Mouse (Mus musculus) kidney, postnatal 14 days (tissue): ENCODE measurements around the gene Sh3bgrl2.

ENCODE experiments used
- DNase-seq: peaks from one replicate; pipeline ENCODE4 v3.0.0; 2022; ENCODE audit warnings: mixed read lengths

The Sh3bgrl2 gene

DNA sequence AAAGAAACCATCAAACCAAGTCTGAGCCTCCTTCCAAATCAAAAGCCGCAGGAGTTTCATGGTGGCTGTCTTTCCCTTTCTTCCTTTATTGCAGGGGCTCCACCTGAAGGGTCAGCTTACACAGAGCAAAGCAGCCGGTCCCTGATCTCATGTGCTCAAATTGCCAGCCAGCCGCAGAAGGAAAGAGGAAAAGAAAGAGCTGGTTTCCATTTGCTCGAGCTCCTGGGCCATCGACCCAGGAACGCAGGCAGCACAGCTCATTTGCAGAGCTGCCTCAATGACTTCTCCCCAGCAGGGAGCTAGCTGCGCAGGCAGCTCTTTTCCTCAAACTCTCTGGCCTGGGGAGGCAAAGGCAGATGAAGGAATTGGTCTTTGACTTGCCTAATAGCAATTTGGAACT lies 87.9 kb downstream of the Sh3bgrl2 start:
- DNase-seq: no peak

DNA sequence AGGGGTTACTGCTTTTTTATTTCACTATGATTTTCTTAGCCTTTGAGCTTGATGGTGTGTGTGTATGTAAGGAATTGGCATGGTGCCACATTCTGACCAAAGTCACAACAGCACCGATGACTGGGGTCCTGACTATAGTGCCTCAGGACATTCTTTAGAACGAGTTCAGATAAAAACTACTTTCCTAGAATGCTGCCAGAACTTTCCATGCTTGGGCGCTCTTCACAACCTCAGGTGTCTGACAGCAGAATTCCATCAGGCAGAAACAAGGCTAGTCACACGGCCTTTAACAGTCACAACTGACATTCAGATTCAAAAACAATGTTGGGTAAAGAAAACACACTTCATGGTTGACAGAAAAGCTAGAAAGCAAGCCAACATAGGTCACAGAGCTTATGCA lies 95.0 kb downstream of the Sh3bgrl2 start:
- peak; percentile 32 for DNase-seq

DNA sequence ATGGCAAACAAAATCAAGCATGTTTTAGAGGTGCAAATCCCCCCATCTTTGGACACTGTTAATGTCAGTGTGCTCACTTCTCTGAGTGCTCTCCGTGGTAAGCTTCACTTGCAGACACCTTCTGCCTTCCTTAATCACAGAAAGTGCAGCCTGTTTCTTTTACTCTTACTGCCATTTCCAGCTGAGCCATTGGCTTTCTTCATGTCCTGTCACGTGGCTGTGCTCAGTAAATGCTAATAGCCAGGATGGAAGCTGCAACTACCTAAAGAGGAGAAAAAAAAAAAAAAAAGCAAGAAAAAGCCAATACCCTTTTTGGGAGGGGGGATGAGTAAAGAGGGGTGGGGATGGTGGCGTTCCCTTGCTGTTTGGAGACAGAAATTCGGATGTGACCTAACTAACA lies 95.7 kb downstream of the Sh3bgrl2 start:
- DNase-seq: no peak

DNA sequence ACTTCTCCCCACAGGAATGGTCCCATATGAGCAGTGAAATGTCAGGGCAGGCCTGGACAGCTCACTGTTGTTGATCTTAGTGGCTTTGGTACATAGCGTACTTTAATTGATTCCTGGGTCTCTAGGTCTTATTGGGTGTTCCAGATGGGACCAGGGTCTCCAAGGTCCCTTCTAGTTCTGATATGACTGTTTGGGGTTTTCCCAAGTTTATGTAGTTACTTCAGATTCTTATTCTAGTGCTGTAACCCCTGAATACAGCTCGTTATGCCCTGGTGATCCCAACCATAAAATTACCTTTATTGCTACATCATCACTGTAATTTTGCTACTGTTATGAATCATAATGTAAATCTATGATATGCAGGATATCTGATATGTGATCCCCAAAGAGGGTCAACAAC lies 98.1 kb downstream of the Sh3bgrl2 start:
- DNase-seq: no peak

DNA sequence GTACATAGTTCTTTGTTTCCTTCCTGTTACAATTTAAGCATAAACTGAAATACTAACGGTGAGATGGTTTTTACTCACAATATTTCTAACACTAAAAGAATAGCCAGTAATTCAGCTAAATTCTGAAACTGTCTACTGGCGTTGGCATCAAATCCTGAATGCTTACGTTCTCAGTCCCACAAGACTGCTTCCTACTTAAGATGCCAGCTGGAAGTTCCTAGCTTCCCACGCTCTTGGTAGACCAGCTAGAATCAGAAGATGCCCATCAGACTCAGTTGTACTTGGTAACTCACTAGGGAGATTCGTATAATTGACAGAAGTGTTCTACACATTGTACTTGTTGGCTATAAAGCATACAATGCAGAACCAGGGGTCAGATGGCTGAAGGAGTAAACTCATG lies 98.6 kb downstream of the Sh3bgrl2 start:
- no peak for DNase-seq

DNA sequence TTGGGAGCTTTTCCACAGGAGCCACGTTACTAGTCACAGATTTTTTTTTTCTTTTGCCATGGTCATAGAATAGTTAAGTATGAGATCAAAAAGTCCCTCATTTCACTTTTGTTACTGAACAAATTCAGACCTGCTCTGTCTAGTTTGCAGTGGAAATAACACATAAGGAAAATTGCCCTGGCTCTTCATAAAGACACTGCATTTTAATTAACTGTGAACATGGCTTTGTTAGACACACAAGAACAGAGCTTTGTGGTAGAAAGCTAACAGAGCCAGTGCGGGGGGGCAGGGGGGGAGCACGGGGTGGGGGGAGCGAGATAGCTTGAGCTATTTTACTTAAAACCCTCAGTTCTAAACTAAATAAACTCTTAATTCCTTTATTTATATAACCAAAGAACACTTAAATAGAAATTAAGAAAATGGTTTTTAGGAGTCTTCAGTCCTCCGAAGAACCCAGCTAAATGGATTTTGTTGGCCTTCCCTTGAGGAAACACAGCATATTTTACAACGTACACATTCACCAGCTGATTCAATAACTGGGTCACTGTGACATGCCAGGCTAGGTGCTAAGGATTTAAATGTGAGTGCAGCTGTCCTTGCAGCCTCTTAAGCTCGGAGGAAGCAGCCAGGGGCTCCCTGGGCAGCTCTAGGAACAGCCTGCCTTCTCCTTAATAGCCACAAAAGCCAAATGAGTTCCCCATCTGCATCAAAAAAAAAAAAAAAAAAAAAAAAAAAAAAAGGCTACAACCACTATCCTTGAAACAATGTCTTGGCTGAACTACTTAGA lies 100.0 kb downstream of the Sh3bgrl2 start:
- no peak for DNase-seq

DNA sequence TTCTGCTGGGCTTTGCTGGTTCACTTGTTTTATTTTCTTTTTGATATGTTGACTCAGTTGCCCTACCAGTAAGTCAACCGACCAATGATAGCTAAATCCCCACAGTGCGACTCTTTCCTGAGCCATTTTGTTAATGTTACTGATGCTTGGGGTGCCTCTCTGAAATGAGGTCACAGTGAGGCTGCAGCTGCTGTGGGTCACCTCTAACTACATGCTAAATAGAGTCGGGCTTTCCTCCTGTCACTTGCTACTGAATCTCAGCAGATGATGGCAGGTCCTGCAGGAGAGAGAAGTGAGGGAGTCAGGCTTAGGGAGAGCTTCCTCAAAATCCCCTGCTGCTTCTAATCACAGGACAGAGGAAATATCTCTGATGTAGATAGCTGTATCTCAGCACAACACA lies 100.6 kb downstream of the Sh3bgrl2 start:
- no peak for DNase-seq

DNA sequence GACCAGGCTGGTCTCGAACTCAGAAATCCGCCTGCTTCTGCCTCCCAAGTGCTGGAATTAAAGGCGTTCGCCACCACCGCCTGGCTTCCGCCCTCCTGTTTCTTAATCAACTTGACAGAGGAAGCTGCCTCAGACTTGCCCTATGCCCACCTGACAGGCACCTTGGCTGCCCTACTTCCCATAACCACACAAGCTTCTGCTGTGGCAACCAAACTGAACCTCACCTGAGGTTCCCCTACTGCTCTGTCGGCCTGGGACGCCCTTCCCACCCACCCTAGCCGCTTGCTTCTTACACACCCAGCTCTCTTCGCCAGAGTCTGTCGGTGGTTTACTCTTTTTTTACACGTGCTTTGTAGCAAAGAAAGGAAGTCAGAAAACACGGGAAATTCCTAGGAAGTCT lies 103.9 kb downstream of the Sh3bgrl2 start:
- no peak for DNase-seq

DNA sequence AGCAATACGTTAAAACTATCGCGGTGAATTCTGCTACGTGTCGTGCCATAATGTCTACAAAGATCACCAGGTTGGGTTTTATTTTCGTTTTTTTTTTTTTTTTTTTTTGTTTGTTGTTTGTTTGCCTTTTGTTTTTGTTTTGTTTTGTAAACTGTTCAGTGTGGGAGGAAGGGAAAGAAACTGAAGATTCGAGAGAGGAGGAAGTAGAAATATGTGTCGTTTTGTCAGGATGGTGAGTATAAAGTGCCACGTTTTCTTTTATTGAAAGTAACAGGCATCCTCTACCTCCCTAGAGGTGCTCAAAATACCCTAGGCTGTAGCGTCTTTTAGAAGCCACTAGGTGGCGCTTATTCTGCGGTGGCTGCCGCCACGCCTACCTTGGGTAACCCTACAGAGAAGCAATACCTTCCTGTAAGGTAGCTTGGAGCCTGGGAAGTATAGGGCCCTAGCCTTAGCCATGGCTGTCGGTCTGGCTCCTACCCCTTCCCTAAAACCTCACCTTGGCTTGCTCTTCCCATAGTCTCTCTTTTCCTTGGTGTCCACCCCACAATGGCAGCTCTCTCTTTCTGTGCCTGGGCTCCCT lies 104.6 kb downstream of the Sh3bgrl2 start:
- peak; percentile 7 for DNase-seq

DNA sequence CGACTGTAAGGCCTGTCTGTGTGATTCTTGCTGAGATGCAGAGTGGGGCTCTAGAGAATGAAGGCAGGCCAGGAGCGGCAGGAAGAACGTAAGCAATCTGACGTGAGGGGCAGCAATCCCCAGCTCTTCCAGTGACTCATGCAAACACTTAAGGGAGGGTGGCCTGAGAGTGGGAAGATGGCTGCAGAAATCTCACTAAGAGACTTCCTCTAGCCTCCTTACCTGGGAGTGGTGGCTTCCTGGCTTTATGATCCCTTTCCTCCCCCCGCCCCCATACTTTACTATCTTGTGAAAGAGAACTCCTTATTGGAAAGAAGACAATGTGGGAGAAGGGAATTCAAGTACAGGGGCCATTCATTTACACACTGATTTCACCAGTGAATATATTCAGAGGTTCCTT lies 106.5 kb downstream of the Sh3bgrl2 start:
- DNase-seq: no peak

DNA sequence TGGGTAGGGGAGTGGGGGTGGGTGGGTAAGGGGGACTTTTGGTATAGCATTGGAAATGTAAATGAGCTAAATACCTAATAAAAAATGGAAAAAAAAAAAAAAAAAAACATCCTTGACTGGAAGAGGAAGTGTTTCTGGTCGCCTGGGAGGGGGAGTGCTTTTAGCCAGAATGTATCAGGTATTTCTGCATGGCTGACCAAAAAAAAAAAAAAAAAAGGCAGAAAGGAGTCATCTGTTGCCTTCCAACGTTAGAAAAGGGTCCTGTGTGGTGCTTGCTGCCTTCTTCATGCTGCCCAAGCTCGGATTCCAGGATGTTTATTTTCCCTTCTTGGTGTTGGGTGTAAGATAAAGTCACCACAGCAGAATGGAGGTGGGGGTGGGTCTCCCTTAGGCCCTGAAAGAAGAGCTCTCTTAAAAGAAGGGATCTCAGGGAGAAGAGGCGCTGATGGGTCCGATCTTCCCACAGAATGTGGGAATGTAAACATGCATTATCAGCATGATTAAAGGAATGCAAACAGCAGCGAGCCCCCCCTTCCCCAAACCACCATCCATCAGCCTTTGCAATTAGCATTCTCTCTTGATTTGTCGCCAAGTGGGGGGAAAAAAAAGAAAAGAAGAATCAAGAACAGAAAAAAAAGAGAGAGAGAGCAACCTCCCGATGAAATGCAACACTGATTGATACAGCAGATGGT lies 109.0 kb downstream of the Sh3bgrl2 start:
- no peak for DNase-seq

DNA sequence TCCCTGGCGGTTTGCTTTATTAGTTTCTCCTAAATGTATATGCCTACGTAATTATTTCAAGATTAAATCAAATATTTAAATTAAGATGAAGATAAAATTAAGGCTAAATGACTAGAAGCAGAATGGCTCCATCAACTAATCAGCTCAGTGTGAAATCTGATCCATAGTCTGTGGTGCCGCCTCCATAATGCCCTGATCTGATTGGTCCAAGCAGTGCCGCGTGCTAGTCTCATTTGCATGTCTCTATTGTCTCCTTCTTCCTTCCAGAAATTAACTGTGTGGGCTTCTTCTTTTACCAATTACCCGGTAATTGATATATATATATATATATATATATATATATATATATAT lies 109.5 kb downstream of the Sh3bgrl2 start:
- DNase-seq: no peak

DNA sequence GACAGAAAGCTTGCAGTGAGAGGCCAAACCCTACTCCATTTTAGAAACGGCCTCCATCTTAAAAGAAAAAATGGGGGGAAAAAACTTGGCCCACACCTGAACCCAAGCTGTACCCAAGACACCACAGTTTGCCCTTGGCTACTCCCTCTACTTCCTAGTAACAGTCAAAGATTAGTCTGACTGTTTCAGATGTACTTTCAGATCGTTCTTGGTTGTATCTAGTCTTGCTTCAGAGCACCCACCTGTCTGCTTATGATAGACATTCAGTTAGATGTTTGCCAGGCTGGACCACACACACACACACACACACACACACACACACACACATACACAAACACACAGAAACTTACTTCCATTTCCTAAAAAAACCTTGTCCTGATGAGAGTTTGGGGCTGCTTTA lies 111.0 kb downstream of the Sh3bgrl2 start:
- no peak for DNase-seq

DNA sequence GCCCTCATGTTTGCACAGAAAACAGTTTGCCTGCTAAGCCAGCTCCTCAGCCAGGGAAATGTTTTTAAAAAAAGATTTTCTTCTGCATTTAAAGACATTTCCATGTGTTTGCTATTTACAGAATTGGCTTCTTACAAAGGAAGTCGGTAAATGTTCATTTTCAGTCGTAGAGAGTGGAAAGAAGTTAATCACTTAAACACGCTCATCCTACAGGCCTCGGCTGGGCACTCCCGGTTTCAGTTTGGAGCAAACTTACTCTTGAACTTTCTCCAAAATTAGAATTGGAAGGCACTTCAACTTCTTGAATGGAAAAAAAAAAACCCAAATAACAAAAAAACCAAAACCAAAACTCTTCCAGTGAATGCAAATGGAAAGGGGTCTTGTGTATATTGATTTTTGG lies 113.7 kb downstream of the Sh3bgrl2 start:
- DNase-seq: no peak

DNA sequence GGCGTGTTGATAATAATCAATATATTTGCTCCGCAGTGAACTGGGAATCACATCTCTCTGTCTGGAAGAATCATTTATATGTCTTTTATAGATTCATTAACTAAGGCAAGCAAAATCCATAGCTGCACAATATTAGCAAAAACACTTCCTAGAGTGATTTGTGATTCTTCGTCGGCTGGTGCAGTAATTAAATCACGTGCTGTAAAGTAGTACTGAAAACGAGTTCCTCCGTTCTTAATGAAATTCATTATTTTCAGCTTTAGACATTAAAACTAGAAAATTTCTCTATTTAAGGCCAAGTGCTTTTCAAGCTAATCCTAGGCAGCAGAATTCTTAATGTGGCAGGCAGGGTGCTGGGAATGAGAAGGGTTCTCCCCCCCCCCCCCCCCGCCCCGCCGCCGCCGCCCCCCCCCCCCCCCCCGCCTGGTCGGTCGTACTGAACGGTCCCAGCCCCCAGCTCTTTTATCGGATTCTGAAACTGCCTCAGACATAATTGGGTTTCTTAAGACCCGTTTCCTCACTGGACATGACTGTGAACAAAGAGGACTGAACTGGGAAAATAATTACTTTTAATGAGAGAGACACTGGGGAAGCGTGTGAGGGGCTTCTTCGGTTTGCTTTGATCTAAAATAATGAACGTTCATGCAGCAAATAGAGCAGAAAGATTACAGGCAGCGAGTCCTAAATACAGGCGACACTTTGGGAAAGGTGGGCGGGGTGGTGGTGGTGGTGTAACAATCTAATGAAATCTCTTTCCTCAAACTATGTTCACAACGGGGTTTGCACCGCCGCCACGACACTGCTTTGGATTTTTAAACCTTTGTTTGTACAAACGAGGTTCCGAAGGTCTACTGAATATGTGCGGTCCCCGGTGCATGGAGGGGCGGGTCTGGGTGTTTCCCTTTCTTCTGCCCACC lies 116.1 kb downstream of the Sh3bgrl2 start:
- DNase-seq: no peak

DNA sequence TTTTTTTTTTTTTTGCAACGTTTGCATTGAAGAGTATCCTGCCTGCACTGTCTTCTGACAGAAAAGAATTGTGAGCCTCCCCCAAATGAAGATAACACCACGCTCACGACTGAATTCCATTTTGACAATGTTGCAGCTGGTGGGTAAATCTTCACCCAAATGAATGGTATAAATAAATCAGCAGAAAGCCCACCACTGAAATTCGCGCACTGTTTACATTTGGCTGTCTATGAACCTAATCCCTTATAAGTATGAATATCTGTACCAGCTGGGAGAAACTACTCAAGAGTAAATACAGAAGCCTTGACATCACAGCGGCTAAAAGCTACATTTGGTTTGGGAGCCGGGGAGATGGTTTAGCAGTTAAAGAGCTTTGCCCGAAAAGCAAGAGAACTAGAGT lies 116.8 kb downstream of the Sh3bgrl2 start:
- no peak for DNase-seq

DNA sequence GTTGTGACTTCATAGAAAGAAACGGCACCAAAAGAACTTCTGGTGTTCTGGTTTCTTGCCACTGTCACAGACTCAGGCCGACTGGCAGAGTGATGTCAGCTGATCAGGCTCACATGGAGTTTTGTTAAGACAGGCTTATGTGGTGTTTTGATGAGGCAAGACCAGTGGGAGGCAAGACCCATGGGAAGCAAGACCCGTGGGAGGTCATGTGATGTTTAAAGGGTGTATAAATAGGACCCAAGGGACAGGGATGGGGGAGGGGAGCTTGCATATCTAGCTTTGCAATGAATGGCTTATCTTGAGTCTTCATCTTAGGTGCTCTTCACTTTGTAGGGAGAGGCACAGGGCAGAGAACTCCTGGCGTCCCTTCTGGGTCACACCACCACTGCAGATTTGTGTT lies 118.9 kb downstream of the Sh3bgrl2 start:
- no peak for DNase-seq

DNA sequence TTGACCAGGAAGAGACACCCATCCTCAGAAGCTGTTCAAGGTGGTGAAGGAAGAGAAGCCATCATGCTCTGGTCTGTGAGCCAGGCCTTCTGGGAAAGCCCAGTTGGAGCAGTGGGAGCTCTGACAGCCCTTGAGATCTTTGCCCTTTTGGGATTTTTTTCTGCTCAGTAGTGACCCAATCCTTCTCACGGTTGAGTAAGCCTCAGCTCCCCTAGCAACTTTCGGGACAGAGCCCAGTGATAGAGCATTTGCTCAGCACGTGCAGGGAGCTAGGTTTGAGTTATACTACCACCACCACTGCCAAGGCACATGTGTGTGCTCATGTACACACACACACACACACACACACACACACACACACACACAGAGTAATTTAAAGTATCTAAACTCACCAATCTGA lies 131.5 kb downstream of the Sh3bgrl2 start:
- no peak for DNase-seq

DNA sequence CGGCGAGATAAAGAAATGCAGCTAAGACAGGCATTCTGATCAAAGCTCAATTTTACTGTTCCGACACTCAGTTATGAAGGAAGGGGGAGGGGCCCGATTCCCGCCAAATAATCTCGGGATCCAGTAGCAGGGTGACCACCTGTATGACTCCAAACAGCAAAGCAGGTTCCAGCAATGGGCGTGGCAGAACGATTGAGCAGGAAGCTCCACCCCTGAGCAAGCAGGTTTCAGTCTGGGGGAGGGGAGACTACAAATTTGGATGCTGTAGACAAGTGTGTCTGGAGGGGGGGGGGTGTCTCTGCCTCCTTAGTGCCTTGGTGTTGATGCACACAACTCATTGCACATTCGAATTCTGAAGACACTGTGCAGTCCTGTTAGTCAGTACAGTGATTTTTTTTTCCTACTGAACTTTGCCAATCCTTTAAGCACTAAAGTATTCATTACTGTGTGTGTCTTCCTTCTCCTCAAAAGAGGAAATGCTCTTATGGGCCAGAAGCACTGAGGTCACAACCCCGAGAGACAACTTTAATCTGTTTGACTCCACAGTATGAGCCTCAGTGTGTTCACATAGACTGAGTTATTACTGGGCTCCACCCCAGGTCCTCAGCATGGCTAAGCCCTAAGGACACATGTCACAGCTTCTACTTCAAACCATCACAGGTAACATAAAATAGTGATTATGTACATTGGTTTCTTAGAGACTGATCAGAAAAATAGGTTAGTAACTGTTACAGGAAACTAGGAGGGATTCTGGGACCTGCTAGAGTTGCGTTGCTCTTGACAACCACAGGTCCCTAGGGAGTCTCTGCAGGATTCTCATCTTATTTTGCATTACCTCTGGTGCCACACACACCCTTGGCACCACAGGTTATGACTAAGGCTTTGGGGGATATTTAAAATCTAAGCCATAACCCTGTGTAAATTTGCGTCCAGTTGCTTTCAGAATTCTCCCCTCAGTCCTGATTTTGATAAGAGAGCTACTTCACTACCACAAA lies 133.8 kb downstream of the Sh3bgrl2 start:
- DNase-seq: no peak

DNA sequence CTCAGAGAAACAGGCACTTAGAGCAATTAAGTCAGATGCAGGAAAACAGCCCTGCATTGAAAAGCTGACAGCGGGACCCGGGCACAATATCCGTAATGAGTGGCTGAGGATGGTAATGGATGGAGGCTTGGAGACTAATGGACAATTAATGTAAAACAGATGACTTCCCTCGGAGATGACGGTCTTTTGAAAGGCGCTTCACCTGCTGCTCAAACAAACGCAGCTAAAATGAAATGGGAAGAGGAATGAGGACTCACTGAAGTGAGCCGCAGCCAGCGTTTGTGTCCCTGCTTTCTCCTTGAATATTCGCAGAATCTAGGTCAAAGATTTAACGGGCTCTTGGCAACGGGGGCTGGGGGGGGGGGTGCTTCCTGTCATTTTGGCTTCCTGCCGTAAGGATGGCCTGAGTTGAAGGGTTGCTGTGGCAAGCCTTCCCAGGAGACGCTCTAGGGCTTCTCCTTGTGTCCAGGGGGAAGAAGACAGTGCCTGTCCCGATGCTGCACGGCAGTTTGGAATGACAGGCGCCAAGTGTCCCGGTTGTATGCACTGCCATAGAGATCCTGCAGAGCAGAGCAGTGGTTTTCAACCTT lies 138.5 kb downstream of the Sh3bgrl2 start:
- DNase-seq: peak; percentile 23

DNA sequence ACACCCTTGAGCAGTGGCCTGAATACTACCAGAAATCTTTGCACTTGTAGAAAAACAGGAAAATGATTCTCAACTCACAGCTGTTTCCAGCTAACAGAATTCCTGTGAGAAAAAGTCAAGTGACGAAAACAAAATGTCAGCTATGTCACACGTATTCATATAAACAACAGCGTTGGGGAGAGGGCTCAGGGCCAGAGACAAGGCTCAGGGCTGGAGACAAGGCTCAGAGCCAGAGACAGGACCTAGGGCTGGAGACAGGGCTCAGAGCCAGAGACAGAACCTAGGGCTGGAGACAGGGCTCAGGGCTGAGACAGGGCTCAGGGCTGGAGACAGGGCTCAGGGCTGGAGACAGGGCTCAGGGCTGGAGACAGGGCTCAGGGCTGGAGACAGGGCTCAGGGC lies 139.8 kb downstream of the Sh3bgrl2 start:
- peak; percentile 27 for DNase-seq
